Mouse (Mus musculus) hindbrain, postnatal 0 days (tissue): ENCODE measurements at regions not wholly inside any gene's neighbourhood (a gene's known extent, or its start where the extent isn't known, plus 50 kb on each side); places are given as distances from the start of the nearest gene placed in this dataset.
A peak's percentile ranks its signal among the peaks of the same experiment; 100 is the strongest.

Experiments used
- ATAC-seq: fragments of 200-750 bp; cut with Nextera tagmentation; 2 replicates; pipeline ENCODE4 v1.8.0; 2017; ENCODE audit warnings: mild to moderate bottlenecking, moderate TSS enrichment, moderate library complexity
- DNase-seq: peaks from one replicate; pipeline ENCODE4 v3.0.0-alpha.2; 2015; ENCODE audit warnings: low spot score
- H3K27ac ChIP-seq: fragments of 300-500 bp; sonication (generic); 2 replicates; pipeline ENCODE4 v1.5.1; 2014; ENCODE audit warnings: mild to moderate bottlenecking
- H3K27me3 ChIP-seq: fragments of 300-500 bp; sonication (generic); 2 replicates; pipeline ENCODE4 v1.6.1; 2014; ENCODE audit warnings: low read length, mixed read lengths; ENCODE audit not compliant: insufficient read depth
- H3K36me3 ChIP-seq: fragments of 300-500 bp; sonication (generic); 2 replicates; pipeline ENCODE4 v1.6.1; 2014; ENCODE audit warnings: low read length, mixed read lengths; ENCODE audit not compliant: insufficient read depth
- H3K4me1 ChIP-seq: fragments of 300-500 bp; sonication (generic); 2 replicates; pipeline ENCODE4 v1.6.1; 2014; ENCODE audit warnings: antibody characterized with exemption, low read length, mixed read lengths; ENCODE audit not compliant: insufficient read depth
- H3K4me2 ChIP-seq: fragments of 300-500 bp; sonication (generic); 2 replicates; pipeline ENCODE4 v1.6.1; 2014; ENCODE audit warnings: low read depth, mild to moderate bottlenecking, low read length, moderate library complexity, mixed read lengths
- H3K4me3 ChIP-seq: fragments of 300-500 bp; sonication (generic); 2 replicates; pipeline ENCODE4 v1.5.1; 2014; ENCODE audit warnings: low read length
- H3K9ac ChIP-seq: fragments of 300-500 bp; sonication (generic); replicated peaks from 2 replicates; pipeline ENCODE4 v1.6.1; 2014; ENCODE audit warnings: mild to moderate bottlenecking, low read length, moderate library complexity, mixed read lengths
- H3K9me3 ChIP-seq: fragments of 300-500 bp; sonication (generic); 2 replicates; pipeline ENCODE4 v1.6.1; 2016; ENCODE audit warnings: low read length, mixed read lengths
- CTCF ChIP-seq: IDR thresholded peaks from 2 replicates; pipeline ENCODE4 v1.5.1; 2016; ENCODE audit warnings: antibody characterized with exemption, control low read depth, low read depth
- WGBS: fragments of 180-500 bp; shearing (Covaris S2); extraction: QIAGEN DNeasy Blood & Tissue Kit; methylation state at CpG from one replicate; pipeline ENCODE4 v1.1.7; 2014; 5-methylcytosine and 5-hydroxymethylcytosine counted together

- Histone ChIP-seq H3K36me3 (no peaks in the 10 kb centered on the region), H3K4me2 (no peak overlapping the region), H3K4me3 (no peak overlapping the region), H3K9ac (no peak overlapping the region), H3K4me1 (no peaks in the 10 kb centered on the region), H3K27me3 (no peaks in the 10 kb centered on the region), H3K27ac (no peak overlapping the region), H3K9me3 (no peaks in the 10 kb centered on the region)
- no peak for TF ChIP-seq CTCF
- WGBS: 67% methylated on average over 2 of the region's 2 CpGs
- no peak for ATAC-seq
- no peak for DNase-seq
Observed at GRCm38 (mm10) chr6:36645415-36645814, 164.6 kb downstream of the Ptn start.

- DNase-seq: peak; percentile 72
- no peak for TF ChIP-seq CTCF
- Histone ChIP-seq H3K27me3 (no peaks in the 10 kb centered on the region), H3K4me3 (no peak overlapping the region), H3K36me3 (no peaks in the 10 kb centered on the region), H3K9me3 (no peaks in the 10 kb centered on the region), H3K27ac (no peak overlapping the region), H3K4me2 (no peak overlapping the region), H3K4me1 (no peaks in the 10 kb centered on the region), H3K9ac (no peak overlapping the region)
- 16% methylated on average over 7 of the region's 7 CpGs for WGBS
- ATAC-seq: peak; percentile 86
Observed at GRCm38 (mm10) chr6:36644880-36645279, 165.1 kb downstream of the Ptn start.

- Histone ChIP-seq H3K4me1 (no peaks in the 10 kb centered on the region), H3K9ac (no peak overlapping the region)
Observed at GRCm38 (mm10) chr6:36637031-36637430, 173.0 kb downstream of the Ptn start.

GRCm38 (mm10) chr6:36627648-36628047 is 182.4 kb downstream of the Ptn start:
- Histone ChIP-seq H3K4me2 (no peak overlapping the region), H3K4me3 (no peak overlapping the region), H3K36me3 (no peaks in the 10 kb centered on the region), H3K27ac (no peak overlapping the region), H3K27me3 (no peaks in the 10 kb centered on the region), H3K9me3 (no peaks in the 10 kb centered on the region), H3K4me1 (no peaks in the 10 kb centered on the region), H3K9ac (no peak overlapping the region)
- no peak for TF ChIP-seq CTCF
- ATAC-seq: no peak
- 56% methylated on average over 2 of the region's 2 CpGs for WGBS
- peak; percentile 27 for DNase-seq

More at GRCm38 (mm10) chr6:36637031-36637430, 173.0 kb downstream of the Ptn start:
- ATAC-seq (no peak), DNase-seq (no peak)
- Histone ChIP-seq H3K27me3 (no peaks in the 10 kb centered on the region), H3K4me3 (no peak overlapping the region), H3K36me3 (no peaks in the 10 kb centered on the region), H3K9me3 (no peaks in the 10 kb centered on the region), H3K27ac (no peak overlapping the region), H3K4me2 (no peak overlapping the region)
- WGBS: 70% methylated on average over 2 of the region's 2 CpGs
- TF ChIP-seq CTCF: no peak

- Histone ChIP-seq H3K4me2 (no peak overlapping the region), H3K27ac (no peak overlapping the region), H3K4me3 (no peak overlapping the region), H3K4me1 (no peaks in the 10 kb centered on the region), H3K27me3 (no peaks in the 10 kb centered on the region), H3K9ac (no peak overlapping the region), H3K9me3 (no peaks in the 10 kb centered on the region), H3K36me3 (no peaks in the 10 kb centered on the region)
- WGBS: 41% methylated on average over 10 of the region's 10 CpGs
- ATAC-seq (0 out of 2 replicates have a peak, but pooled peaks have one; percentile 21), DNase-seq (peak; percentile 38)
- TF ChIP-seq CTCF: no peak
Observed at GRCm38 (mm10) chr6:36608281-36608970, 201.6 kb downstream of the Ptn start.

GRCm38 (mm10) chr6:36605578-36606205 is 204.3 kb downstream of the Ptn start:
- Histone ChIP-seq H3K4me2 (no peak overlapping the region), H3K9ac (no peak overlapping the region), H3K4me1 (no peaks in the 10 kb centered on the region), H3K27me3 (no peaks in the 10 kb centered on the region), H3K9me3 (no peaks in the 10 kb centered on the region), H3K36me3 (no peaks in the 10 kb centered on the region), H3K27ac (no peak overlapping the region), H3K4me3 (no peak overlapping the region)
- ATAC-seq (no peak), DNase-seq (no peak)
- whole genome bisulfite sequencing: 70% methylated on average over 4 of the region's 4 CpGs
- TF ChIP-seq CTCF: no peak

GRCm38 (mm10) chr6:36604802-36605201 is 205.2 kb downstream of the Ptn start:
- Histone ChIP-seq H3K4me3 (no peak overlapping the region), H3K27me3 (no peaks in the 10 kb centered on the region), H3K9me3 (no peaks in the 10 kb centered on the region), H3K4me2 (no peak overlapping the region), H3K4me1 (no peaks in the 10 kb centered on the region), H3K27ac (no peak overlapping the region), H3K36me3 (no peaks in the 10 kb centered on the region), H3K9ac (no peak overlapping the region)
- 65% methylated on average over 3 of the region's 3 CpGs for WGBS
- no peak for DNase-seq
- TF ChIP-seq CTCF: no peak
- no peak for ATAC-seq
